16 mouse cellular contexts compared by ENCODE assay signal in genomic region chr3:94485922-94486321, GRCm38 (mm10). TPM values are rescaled to one million over a fixed set of nuclear protein-coding genes. Genes with fewer than 3 reads are reported as not detected.
DNase-seq lines count a peak whose midpoint lies in the region; ATAC-seq and TF ChIP-seq lines count a peak whose summit lies in the region.
"Had no signal": no experiment of that assay in that cellular context is flagged by ENCODE, and none has a peak within 500 bp of the region (broad histone marks: within the 10 kb centered on the region; RNA-seq: fewer than 3 reads in every experiment).

No protein-coding gene starts in this region.

- no peak overlapping the region for H3K27ac ChIP-seq in cerebellum, adult 2 months (ENCODE audit: insufficient read depth, low read length)
- peak overlapping the region; percentile 34; the same call in 1 of the 2 replicates for H3K27ac ChIP-seq in neural tube, embryonic 13.5 days (replicated peaks)
- peak overlapping the region; percentile 90 for H3K27ac ChIP-seq in forebrain, postnatal 0 days (ENCODE audit: low read depth, low read length)
- peak overlapping the region; percentile 96; the same call in 1 of the 2 replicates for H3K27ac ChIP-seq in olfactory bulb, adult 2 months (ENCODE audit: insufficient read depth, low read depth, low read length)
- H3K27ac ChIP-seq: heart, embryonic 13.5 days; liver, embryonic 13.5 days had no signal

- no peak overlapping the region for H3K4me2 ChIP-seq in neural tube, embryonic 13.5 days
- no peak overlapping the region for H3K4me2 ChIP-seq in forebrain, postnatal 0 days (ENCODE audit: low read depth)
- H3K4me2 ChIP-seq: heart, embryonic 13.5 days; liver, embryonic 13.5 days had no signal

- ATAC-seq in neural tube, embryonic 13.5 days (ENCODE audit: low read depth), result no peak
- peak; percentile 8; the same call in 1 of the 2 replicates for ATAC-seq in forebrain, postnatal 0 days

- H3K36me3 ChIP-seq in neural tube, embryonic 13.5 days, result peaks cover 87% of the 10 kb centered on the region
- peaks cover 65% of the 10 kb centered on the region for H3K36me3 ChIP-seq in forebrain, postnatal 0 days (ENCODE audit: insufficient read depth)
- H3K36me3 ChIP-seq: liver, embryonic 13.5 days had no signal

- no peak overlapping the region for H3K4me3 ChIP-seq in cerebellum, adult 2 months (replicated peaks; ENCODE audit: insufficient read depth, low read depth, low read length)
- no peak overlapping the region for H3K4me3 ChIP-seq in neural tube, embryonic 13.5 days
- no peak overlapping the region for H3K4me3 ChIP-seq in forebrain, postnatal 0 days (ENCODE audit: low read depth, low read length)
- no peak overlapping the region for H3K4me3 ChIP-seq in olfactory bulb, adult 2 months (ENCODE audit: insufficient read depth, low read depth, low read length)
- H3K4me3 ChIP-seq: heart, embryonic 13.5 days; liver, embryonic 13.5 days had no signal

- no peaks in the 10 kb centered on the region for H3K9me3 ChIP-seq in neural tube, embryonic 13.5 days
- H3K9me3 ChIP-seq in forebrain, postnatal 0 days (ENCODE audit: low read length), result no peaks in the 10 kb centered on the region
- H3K9me3 ChIP-seq: heart, embryonic 13.5 days; liver, embryonic 13.5 days had no signal

- intact Hi-C loops in gastrocnemius, postnatal 14 days (cut with DNase I; ENCODE audit: low total_unique reads), result no loop called here

- DNase-seq in cerebellum, adult 2 months, result peak; percentile 29
- DNase-seq in cerebellum, adult 18-20 months, result no peak
- DNase-seq in neural tube, embryonic 10.5 days (ENCODE audit: extremely low spot score, low spot score), result no peak
- DNase-seq in forebrain, postnatal 0 days, result peak; percentile 66
- DNase-seq in gastrocnemius, postnatal 14 days, result no peak
- no peak for DNase-seq in kidney, adult 8-10 months
- DNase-seq: adrenal gland, adult 2 months; liver, embryonic 13.5 days; lung, postnatal 10 days; right cerebral cortex, postnatal 25 days had no signal

- H3K4me1 ChIP-seq in cerebellum, adult 2 months (ENCODE audit: control insufficient read depth, insufficient read depth, low read length), result peaks cover 37% of the 10 kb centered on the region
- peaks cover 84% of the 10 kb centered on the region for H3K4me1 ChIP-seq in neural tube, embryonic 13.5 days (replicated peaks)
- peaks cover 31% of the 10 kb centered on the region for H3K4me1 ChIP-seq in forebrain, postnatal 0 days (ENCODE audit: insufficient read depth)
- peaks cover 84% of the 10 kb centered on the region for H3K4me1 ChIP-seq in olfactory bulb, adult 2 months (ENCODE audit: control insufficient read depth, insufficient read depth, low read length)
- H3K4me1 ChIP-seq: liver, embryonic 13.5 days had no signal

- 18% methylated on average over 7 of the region's 7 CpGs for WGBS in cerebellum, adult 2 months
- WGBS in neural tube, embryonic 13.5 days, result 62% methylated on average over 7 of the region's 7 CpGs
- 29% methylated on average over 7 of the region's 7 CpGs for WGBS in forebrain, postnatal 0 days
- WGBS in olfactory bulb, adult 2 months, result 21% methylated on average over 7 of the region's 7 CpGs

- TF ChIP-seq CTCF in cerebellum, adult 2 months (IDR thresholded peaks at IDR 0.05; ENCODE audit: borderline replicate concordance, insufficient read depth, low read depth, low read length), result no peak
- no peak for TF ChIP-seq CTCF in forebrain, postnatal 0 days (IDR thresholded peaks at IDR 0.05; ENCODE audit: low read depth)
- no peak for TF ChIP-seq CTCF in olfactory bulb, adult 2 months (IDR thresholded peaks at IDR 0.05; ENCODE audit: insufficient read depth, low read depth, low read length)

- no peak overlapping the region for H3K9ac ChIP-seq in neural tube, embryonic 13.5 days
- peak overlapping the region; percentile 1; the same call in 1 of the 2 replicates for H3K9ac ChIP-seq in forebrain, postnatal 0 days
- H3K9ac ChIP-seq: heart, embryonic 13.5 days; liver, embryonic 13.5 days had no signal

- H3K27me3 ChIP-seq in cerebellum, adult 2 months (ENCODE audit: control insufficient read depth, insufficient read depth, low read length), result no peaks in the 10 kb centered on the region
- H3K27me3 ChIP-seq in neural tube, embryonic 13.5 days, result no peaks in the 10 kb centered on the region
- no peaks in the 10 kb centered on the region for H3K27me3 ChIP-seq in forebrain, postnatal 0 days (ENCODE audit: insufficient read depth, low read length)

- no peak for TF ChIP-seq POLR2A in cerebellum, adult 2 months (IDR thresholded peaks at IDR 0.05; ENCODE audit: borderline replicate concordance, insufficient read depth, low read length)
- TF ChIP-seq POLR2A in olfactory bulb, adult 2 months (IDR thresholded peaks at IDR 0.05; ENCODE audit: insufficient read depth, low read depth, low read length), result no peak

RNA-seq across cellular contexts. Expression of gene Riiad1, which starts 5.8 kb away (rescaled TPM):
- polyA plus RNA-seq in cerebellum, adult 2 months (2012; rRNA removed), result 1.3 and 1.6 TPM in 2 replicates
- 11.9 and 18.3 TPM in 2 replicates for polyA plus RNA-seq in neural tube, embryonic 13.5 days (2015; fragmentation: Nextera tagmentation; extraction: Ambion mirVana)
- 7.3 and 14.2 TPM in 2 replicates for total RNA-seq in forebrain, postnatal 0 days (2014; rRNA removed)
- polyA plus RNA-seq in forebrain, postnatal 0 days (2015; fragmentation: Nextera tagmentation; extraction: Ambion mirVana), result 24.7 and 27.1 TPM in 2 replicates
- polyA plus RNA-seq in olfactory bulb, adult 2 months (2012; ENCODE audit: insufficient read depth, insufficient read length, low replicate concordance, missing spikeins), result not detected in 2 replicates
- 1 to 10 TPM; 3.0 to 3.8 TPM for total RNA-seq in gastrocnemius, postnatal 14 days (2021)
- total RNA-seq: common myeloid progenitor, adult 5-6 weeks had no signal
- polyA plus RNA-seq: adrenal gland, adult 2 months; liver, embryonic 13.5 days had no signal

RNA-seq across cellular contexts. Expression of gene Celf3, which starts 7.8 kb away (rescaled TPM):
- polyA plus RNA-seq in cerebellum, adult 2 months (2012; rRNA removed), result 112 and 123 TPM in 2 replicates
- polyA plus RNA-seq in neural tube, embryonic 13.5 days (2015; fragmentation: Nextera tagmentation; extraction: Ambion mirVana), result 246 and 259 TPM in 2 replicates
- total RNA-seq in forebrain, postnatal 0 days (2014; rRNA removed), result 223 and 278 TPM in 2 replicates
- 247 and 295 TPM in 2 replicates for polyA plus RNA-seq in forebrain, postnatal 0 days (2015; fragmentation: Nextera tagmentation; extraction: Ambion mirVana)
- 386 TPM in 1 of 2 replicates, not detected in the other for polyA plus RNA-seq in olfactory bulb, adult 2 months (2012; ENCODE audit: insufficient read depth, insufficient read length, low replicate concordance, missing spikeins)
- not detected for total RNA-seq in gastrocnemius, postnatal 14 days (2021)
- total RNA-seq: common myeloid progenitor, adult 5-6 weeks had no signal

RNA-seq across cellular contexts. Expression of gene Oaz3, which starts 42.2 kb away (rescaled TPM):
- 0.15 and 0.32 TPM in 2 replicates for polyA plus RNA-seq in cerebellum, adult 2 months (2012; rRNA removed)
- 0.88 and 1.4 TPM in 2 replicates for polyA plus RNA-seq in neural tube, embryonic 13.5 days (2015; fragmentation: Nextera tagmentation; extraction: Ambion mirVana)
- not detected in 2 replicates for total RNA-seq in forebrain, postnatal 0 days (2014; rRNA removed)
- polyA plus RNA-seq in forebrain, postnatal 0 days (2015; fragmentation: Nextera tagmentation; extraction: Ambion mirVana), result 0.34 and 0.85 TPM in 2 replicates
- not detected in 2 replicates for polyA plus RNA-seq in olfactory bulb, adult 2 months (2012; ENCODE audit: insufficient read depth, insufficient read length, low replicate concordance, missing spikeins)
- not detected for total RNA-seq in gastrocnemius, postnatal 14 days (2021)
- total RNA-seq: common myeloid progenitor, adult 5-6 weeks; left cerebral cortex, postnatal 25 days had no signal
- polyA plus RNA-seq: embryonic facial prominence, embryonic 14.5 days had no signal

RNA-seq across cellular contexts. Expression of gene Mrpl9, which starts 42.8 kb away (rescaled TPM):
- polyA plus RNA-seq in cerebellum, adult 2 months (2012; rRNA removed), result 58.5 and 58.6 TPM in 2 replicates
- 58.6 and 62.2 TPM in 2 replicates for polyA plus RNA-seq in neural tube, embryonic 13.5 days (2015; fragmentation: Nextera tagmentation; extraction: Ambion mirVana)
- 66.4 and 71.6 TPM in 2 replicates for total RNA-seq in forebrain, postnatal 0 days (2014; rRNA removed)
- polyA plus RNA-seq in forebrain, postnatal 0 days (2015; fragmentation: Nextera tagmentation; extraction: Ambion mirVana), result 51.9 and 56.7 TPM in 2 replicates
- not detected in 2 replicates for polyA plus RNA-seq in olfactory bulb, adult 2 months (2012; ENCODE audit: insufficient read depth, insufficient read length, low replicate concordance, missing spikeins)
- total RNA-seq in gastrocnemius, postnatal 14 days (2021), result 10 to 100 TPM; 40.4 to 47.1 TPM

Comparison
In these comparisons a context has a peak if more than half of its experiments do, and no peak if none do; other contexts are left out.
1. DNase-seq: peak in cerebellum, adult 2 months (2 of 2) and forebrain, postnatal 0 days (single experiment); none in cerebellum, adult 18-20 months (0 of 2), neural tube, embryonic 10.5 days (single experiment), gastrocnemius, postnatal 14 days (single experiment) and kidney, adult 8-10 months (0 of 2).